Mouse (Mus musculus): ENCODE results near the gene Gng8.

DNA sequence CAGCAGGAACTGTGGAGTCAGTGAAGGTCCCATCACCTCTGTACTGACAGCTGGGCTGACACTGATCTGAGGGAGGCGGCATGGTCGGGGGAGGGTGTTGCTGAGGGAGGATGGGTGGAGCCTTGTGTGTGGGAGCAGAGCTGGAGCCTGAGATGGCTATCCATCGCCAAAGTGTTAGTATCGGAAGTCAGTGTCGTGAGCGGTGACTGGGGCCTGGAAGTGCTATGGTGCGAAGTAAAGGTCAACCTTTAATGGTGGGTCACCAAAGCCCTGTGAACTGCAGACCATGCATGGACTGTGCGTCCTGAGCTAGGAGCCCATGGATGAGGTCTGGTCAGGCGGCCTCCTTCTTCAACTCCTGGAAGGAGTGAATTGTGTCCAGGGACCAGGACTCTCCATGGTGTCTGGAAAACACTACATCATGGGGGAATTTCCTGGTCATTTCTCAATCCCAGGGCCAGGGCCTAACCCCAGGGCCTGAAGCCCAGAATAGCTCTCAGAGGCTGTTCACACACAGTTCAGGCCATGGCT lies 14.0 kb downstream of the Gng8 start:
- TF ChIP-seq CTCF (IDR thresholded peaks at IDR 0.05; ENCODE audit: control insufficient read depth, insufficient read depth, insufficient replicate concordance, low read depth, low read length) (no peak), POLR2A (IDR thresholded peaks at IDR 0.05; ENCODE audit: control insufficient read depth, low read depth, low read length) (no peak)

Measured in testis, adult 2 months (tissue).